Mouse (Mus musculus): ENCODE data around the gene Cyp2d9. TPM values are rescaled to one million over a fixed set of nuclear protein-coding genes. Genes with fewer than 3 reads are reported as not detected.
"Not testable (repeated sequence)": the region's sequence is repeated elsewhere in the genome, so short reads cannot be mapped to it uniquely, and the experiment has no call there.

Cyp2d9 gene
- polyA plus RNA-seq, 2 experiments from 2014 or later: not detected

- ATAC-seq: not testable (repeated sequence)
Observed at GRCm38 (mm10) chr15:82452133-82452532, 18.9 kb downstream of the Cyp2d9 start.

- ATAC-seq: not testable (repeated sequence)
Observed at GRCm38 (mm10) chr15:82453501-82453900, 20.3 kb downstream of the Cyp2d9 start.

- not testable (repeated sequence) for ATAC-seq
Observed at GRCm38 (mm10) chr15:82456086-82456790, 23.0 kb downstream of the Cyp2d9 start.

GRCm38 (mm10) chr15:82457064-82458021 lies 24.1 kb downstream of the Cyp2d9 start:
- ATAC-seq: no peak

GRCm38 (mm10) chr15:82459266-82459665 lies 26.0 kb downstream of the Cyp2d9 start:
- not testable (repeated sequence) for ATAC-seq

- no peak for ATAC-seq
Observed at GRCm38 (mm10) chr15:82464701-82465100, 31.5 kb downstream of the Cyp2d9 start.

- ATAC-seq: not testable (repeated sequence)
Observed at GRCm38 (mm10) chr15:82494273-82494672, 61.0 kb downstream of the Cyp2d9 start.

Other genes starting within 250 kb of the Cyp2d9 start
- gene Shisa8, start 220.6 kb upstream of the Cyp2d9 start, polyA plus RNA-seq (2017; shearing (Covaris generic)): not detected
- 10 to 100 TPM in 1 of 2 experiments, 1 to 10 TPM in 1; 2.5 to 10.9 TPM for gene Tnfrsf13c, start 209.1 kb upstream of the Cyp2d9 start, polyA plus RNA-seq (2017; shearing (Covaris generic))
- gene Cenpm, start 188.7 kb upstream of the Cyp2d9 start, polyA plus RNA-seq (2017; shearing (Covaris generic)): 10 to 100 TPM; 21.6 to 34.7 TPM
- not detected for gene 1500009C09Rik, start 181.0 kb upstream of the Cyp2d9 start, polyA plus RNA-seq (2017; shearing (Covaris generic))
- not detected for gene Sept3, start 158.5 kb upstream of the Cyp2d9 start, polyA plus RNA-seq (2017; shearing (Covaris generic))
- not detected for gene Wbp2nl, start 134.5 kb upstream of the Cyp2d9 start, polyA plus RNA-seq (2017; shearing (Covaris generic))
- gene Naga, start 94.5 kb upstream of the Cyp2d9 start, polyA plus RNA-seq (2017; shearing (Covaris generic)): 10 to 100 TPM; 44.2 to 63.7 TPM
- gene Pheta2, start 94.5 kb upstream of the Cyp2d9 start, polyA plus RNA-seq (2017; shearing (Covaris generic)): 1 to 10 TPM; 5.3 to 5.8 TPM
- 100 to 1,000 TPM; 132 to 140 TPM for gene Smdt1, start 94.5 kb upstream of the Cyp2d9 start, polyA plus RNA-seq (2017; shearing (Covaris generic))
- gene Ndufa6, start 79.1 kb upstream of the Cyp2d9 start, polyA plus RNA-seq (2017; shearing (Covaris generic)): 100 to 1,000 TPM; 486 to 595 TPM
- gene Cyp2d22, start 53.2 kb upstream of the Cyp2d9 start, polyA plus RNA-seq (2017; shearing (Covaris generic)): 1 to 10 TPM; 3.6 to 6.5 TPM
- not detected for gene Cyp2d11, start 39.4 kb upstream of the Cyp2d9 start, polyA plus RNA-seq (2017; shearing (Covaris generic))
- gene Cyp2d10, start 26.2 kb upstream of the Cyp2d9 start, polyA plus RNA-seq (2017; shearing (Covaris generic)): not detected
- gene Cyp2d12, start 121.6 kb downstream of the Cyp2d9 start, polyA plus RNA-seq (2017; shearing (Covaris generic)): not detected
- gene Cyp2d34, start 187.5 kb downstream of the Cyp2d9 start, polyA plus RNA-seq (2017; shearing (Covaris generic)): not detected